Mouse (Mus musculus) embryonic stem cell, embryonic (primary cell): Measurements from ENCODE around the gene Rsad1.

Experiments used
- CTCF ChIA-PET, 4 experiments: fragments of 300-600 bp in 2 of 4; fragments of 350-600 bp in 2 of 4; sonication (Branson Sonifier 250); formaldehyde crosslinking; loops; one replicate each; lab custom pipeline; 2022; ENCODE audit warnings: inconsistent platforms in 2 of 4; lab: Charles Lee
- POLR2A ChIA-PET, 4 experiments: fragments of 300-600 bp in 2 of 4; fragments of 350-600 bp in 2 of 4; sonication (Branson Sonifier 250); formaldehyde crosslinking; loops; one replicate each; lab custom pipeline; 2022; ENCODE audit warnings: antibody characterized with exemption in 4 of 4, inconsistent platforms in 1 of 4; lab: Charles Lee

Rsad1 gene

GRCm38 (mm10) chr11:94528879-94529278 is 20.2 kb downstream of the Rsad1 start:
- ChIA-PET CTCF (interaction anchor here in 1 of 4 experiments (0.7 kb wide), 1 partner anchor 216 kb away, joined by 3 read pairs; no protein-coding TSS in a partner anchor), POLR2A (interaction anchor here in 1 of 4 experiments (0.7 kb wide), 1 partner anchor 318 kb away, joined by 3 read pairs; the partner anchor contains the start of gene Tob1)

DNA sequence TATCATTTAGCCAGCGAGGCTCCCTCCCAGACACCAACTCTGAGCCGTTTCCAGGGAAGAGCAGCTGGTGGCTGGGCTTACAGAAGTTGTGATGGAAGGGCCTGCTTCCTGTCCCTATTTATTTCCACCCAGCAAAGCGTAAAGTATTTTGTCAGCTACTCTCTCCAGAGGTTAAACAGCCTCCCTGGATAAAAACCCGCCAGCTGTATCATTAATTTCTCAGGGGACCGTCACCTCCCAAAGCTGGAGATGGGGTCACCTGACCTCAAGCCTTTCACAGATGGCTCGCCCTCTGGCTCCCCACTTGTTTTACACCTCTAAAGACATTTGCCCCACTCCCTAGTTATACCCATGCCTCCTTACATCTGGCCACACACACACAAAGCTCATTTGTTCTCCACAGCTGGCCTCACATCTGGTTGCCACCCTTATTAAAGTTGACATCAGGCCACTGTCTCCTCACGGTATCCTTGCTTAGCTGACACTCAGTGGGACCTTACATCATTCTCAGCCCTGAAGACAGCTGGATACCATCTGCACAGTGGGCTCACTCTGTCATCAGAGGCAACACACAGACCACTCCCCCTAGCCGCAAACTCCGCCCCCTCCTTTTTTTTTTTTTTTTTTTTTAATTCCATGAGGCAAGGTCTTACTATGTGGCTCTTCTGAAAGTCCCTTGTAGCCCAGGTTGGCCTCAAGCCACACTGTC is 22.7 kb downstream of the Rsad1 start:
- ChIA-PET POLR2A (interaction anchor here in 3 of 4 experiments (0.6 to 1.6 kb wide), 5 partner anchors 91 to 316 kb away, joined by 3 to 5 read pairs (median 4); partner anchors contain the start of gene Tob1 (in 1 of the 3)), CTCF (interaction anchor here in 3 of 4 experiments (0.6 to 0.9 kb wide), 5 partner anchors 17 to 1307 kb away, joined by 3 to 13 read pairs (median 4); no protein-coding TSS in a partner anchor)

GRCm38 (mm10) chr11:94521219-94521843 is 27.7 kb downstream of the Rsad1 start, which contains the start of gene Mycbpap:
Gene Mycbpap, minus strand, starts transcription at chr11:94521742.
- ChIA-PET CTCF (interaction anchor here in 2 of 4 experiments (0.5 to 0.6 kb wide), 2 partner anchors 35 to 553 kb away, joined by 3 read pairs; partner anchors contain the start of gene Nme1 (in 1 of the 2)), POLR2A (interaction anchor here in 1 of 4 experiments (0.6 kb wide), 1 partner anchor 72 kb away, joined by 3 read pairs; no protein-coding TSS in a partner anchor)

- POLR2A ChIA-PET = interaction anchor here in 3 of 4 experiments (0.6 to 1.6 kb wide), 5 partner anchors 14 to 1160 kb away, joined by 3 to 5 read pairs (median 4); partner anchors contain the start of genes Epn3 (in 1 of the 3) and Tob1 (in 1 of the 3)
Observed at GRCm38 (mm10) chr11:94513452-94513851, 35.6 kb downstream of the Rsad1 start.

GRCm38 (mm10) chr11:94508976-94509375 is 40.1 kb downstream of the Rsad1 start:
- ChIA-PET CTCF (interaction anchor here in 2 of 4 experiments (0.5 to 1.3 kb wide), 2 partner anchors 23 to 177 kb away, joined by 4 read pairs; partner anchors contain the start of gene Spata20 (in 1 of the 2)), POLR2A (interaction anchor here in 1 of 4 experiments (1.2 kb wide), 1 partner anchor 36 kb away, joined by 4 read pairs; no protein-coding TSS in a partner anchor)

More at GRCm38 (mm10) chr11:94513452-94513851, 35.6 kb downstream of the Rsad1 start:
- CTCF ChIA-PET = interaction anchor here in 3 of 4 experiments (0.6 to 1.2 kb wide), 4 partner anchors 27 to 678 kb away, joined by 3 to 4 read pairs (median 3); partner anchors contain the start of gene Rsad1 (in 1 of the 3)

- ChIA-PET POLR2A (interaction anchor here in 1 of 4 experiments (0.9 kb wide), 1 partner anchor 26 kb away, joined by 3 read pairs; no protein-coding TSS in a partner anchor), CTCF (no interaction called here)
Observed at GRCm38 (mm10) chr11:94501482-94501881, 47.6 kb downstream of the Rsad1 start.

DNA sequence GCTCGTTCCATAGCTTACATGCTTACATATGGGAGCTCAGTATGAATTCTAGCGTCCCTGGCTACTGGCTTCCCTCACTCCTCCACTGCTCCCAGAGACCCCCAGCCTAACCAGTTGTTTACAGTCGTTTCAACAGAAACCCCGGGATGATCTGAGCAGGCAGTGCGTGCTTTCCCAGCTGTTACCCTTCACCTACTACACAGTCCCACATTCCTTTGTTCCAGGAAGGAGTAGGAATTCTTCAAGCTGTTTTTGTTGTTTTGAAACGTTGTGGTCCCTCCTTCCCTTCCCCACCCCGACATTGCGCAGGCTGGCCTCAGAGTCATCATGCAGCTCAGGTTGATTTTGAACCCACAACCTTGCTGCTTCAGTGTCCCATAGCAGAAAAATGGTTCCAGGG is 48.7 kb downstream of the Rsad1 start:
- POLR2A ChIA-PET = interaction anchor here in 3 of 4 experiments (1.0 to 1.9 kb wide), 7 partner anchors 8 to 27 kb away, joined by 3 to 6 read pairs (median 4); no protein-coding TSS in a partner anchor
- CTCF ChIA-PET = interaction anchor here in 2 of 4 experiments (0.7 to 2.5 kb wide), 5 partner anchors 10 to 230 kb away, joined by 3 to 12 read pairs (median 3); partner anchors contain the start of gene Spata20 (in 2 of the 2)

- CTCF ChIA-PET = interaction anchor here (0.5 to 2.5 kb wide), 9 partner anchors 9 to 231 kb away, joined by 3 to 12 read pairs (median 4); partner anchors contain the start of gene Spata20 (in 3 of the 4)
- POLR2A ChIA-PET = interaction anchor here (0.5 to 1.9 kb wide), 11 partner anchors 8 to 289 kb away, joined by 3 to 6 read pairs (median 4); partner anchors contain the start of genes Luc7l3 (in 1 of the 4) and Tob1 (in 1 of the 4)
Observed at GRCm38 (mm10) chr11:94499661-94500152, 49.3 kb downstream of the Rsad1 start, which contains the start of gene Epn3. Gene Epn3, minus strand, starts transcription at chr11:94499974.

DNA sequence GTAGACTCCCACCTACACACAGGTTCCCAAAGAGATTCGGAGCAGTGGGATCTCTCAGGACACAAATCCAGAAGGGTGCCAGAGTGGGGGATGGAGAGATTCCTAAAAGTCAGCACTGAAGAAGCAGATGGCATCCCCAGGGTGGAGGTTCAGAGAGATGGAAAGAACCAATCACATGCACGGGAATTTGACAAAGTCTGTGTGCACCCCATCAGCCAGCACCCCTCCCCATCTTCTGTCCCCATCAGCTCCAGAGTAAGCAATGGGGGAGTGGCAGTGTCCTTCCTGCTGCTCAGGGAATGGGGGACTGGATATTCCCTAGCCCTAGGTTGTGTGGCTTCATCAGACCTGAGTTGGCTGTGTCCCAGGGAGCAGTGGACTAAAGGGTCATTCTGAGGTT is 50.0 kb downstream of the Rsad1 start:
- ChIA-PET POLR2A (interaction anchor here in 3 of 4 experiments (0.7 to 1.9 kb wide), 6 partner anchors 7 to 288 kb away, joined by 3 to 6 read pairs (median 4); partner anchors contain the start of genes Luc7l3 (in 1 of the 3) and Tob1 (in 1 of the 3)), CTCF (interaction anchor here in 3 of 4 experiments (0.7 to 2.5 kb wide), 4 partner anchors 8 to 231 kb away, joined by 3 to 12 read pairs (median 4); partner anchors contain the start of gene Spata20 (in 2 of the 3))

DNA sequence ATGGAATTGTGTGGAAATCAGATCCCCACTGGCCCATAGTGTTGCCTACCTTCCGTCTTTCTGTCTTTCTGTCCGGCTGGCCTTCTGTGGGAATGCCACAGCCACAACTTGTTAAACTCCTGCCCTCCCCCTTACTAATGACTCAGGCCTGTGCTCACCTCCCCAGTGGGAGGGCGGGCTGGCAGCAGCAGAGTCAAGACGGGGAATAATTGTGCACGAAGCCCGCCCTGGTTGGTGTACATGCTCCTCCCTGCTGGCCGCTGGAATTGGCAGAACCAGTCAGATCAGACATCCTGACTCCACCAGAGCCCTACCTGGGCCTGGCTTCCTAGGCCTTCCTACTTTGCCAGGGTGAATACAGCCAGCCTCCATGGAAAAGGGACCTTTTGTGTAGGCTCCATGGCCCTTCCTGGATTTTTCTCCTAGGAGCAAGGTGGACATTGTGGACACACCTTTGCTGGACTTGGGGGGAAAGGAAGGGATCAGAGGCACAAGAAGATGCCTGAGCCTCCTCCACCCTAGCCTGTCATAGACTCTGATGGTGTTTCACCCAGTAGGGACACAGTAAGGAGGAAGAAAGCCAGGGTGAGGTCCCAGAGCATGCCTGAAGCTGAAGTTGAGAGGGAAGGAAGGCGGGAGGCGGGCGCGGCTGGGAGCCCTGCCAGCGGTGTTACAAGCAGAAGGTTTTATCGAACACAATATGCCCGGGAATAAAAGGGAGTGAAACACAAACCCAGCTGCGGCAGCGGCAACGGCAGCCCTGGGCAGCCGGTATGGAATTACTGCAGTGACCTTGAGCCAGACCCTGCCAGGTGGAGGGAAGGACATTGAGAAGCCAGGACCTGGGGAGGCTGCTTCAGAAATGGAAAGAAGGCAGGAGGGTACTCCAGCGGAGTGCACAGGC is 50.7 kb downstream of the Rsad1 start:
- CTCF ChIA-PET = interaction anchor here in 1 of 4 experiments (2.5 kb wide), 1 partner anchor 12 kb away, joined by 12 read pairs; the partner anchor contains the start of gene Spata20

GRCm38 (mm10) chr11:94495415-94495814 is 53.6 kb downstream of the Rsad1 start:
- ChIA-PET CTCF (interaction anchor here in 3 of 4 experiments (1.0 to 1.4 kb wide), 3 partner anchors 9 to 91 kb away, joined by 3 to 4 read pairs (median 4); partner anchors contain the start of gene Spata20 (in 1 of the 3)), POLR2A (interaction anchor here in 1 of 4 experiments (0.6 to 1.2 kb wide), 2 partner anchors 9 to 25 kb away, joined by 3 read pairs; partner anchors contain the start of gene Spata20)

More for the DNA sequence above, 50.7 kb downstream of the Rsad1 start:
- POLR2A ChIA-PET = interaction anchor here in 2 of 4 experiments (0.6 to 0.7 kb wide), 3 partner anchors 49 to 716 kb away, joined by 3 read pairs; no protein-coding TSS in a partner anchor

GRCm38 (mm10) chr11:94491749-94492099 is 57.3 kb downstream of the Rsad1 start:
- ChIA-PET CTCF (interaction anchor here in 2 of 4 experiments (0.6 to 1.4 kb wide), 2 partner anchors 57 to 137 kb away, joined by 3 read pairs; partner anchors contain the start of gene Rsad1 (in 1 of the 2)), POLR2A (interaction anchor here in 3 of 4 experiments (0.5 to 1.4 kb wide), 7 partner anchors 8 to 281 kb away, joined by 3 to 4 read pairs (median 3); partner anchors contain the start of genes Epn3 (in 2 of the 3) and Tob1 (in 1 of the 3))

GRCm38 (mm10) chr11:94491035-94491748 is 57.9 kb downstream of the Rsad1 start:
- POLR2A ChIA-PET = interaction anchor here in 2 of 4 experiments (0.6 to 1.7 kb wide), 6 partner anchors 9 to 100 kb away, joined by 3 to 6 read pairs (median 4); partner anchors contain the start of gene Epn3 (in 2 of the 2)
- CTCF ChIA-PET = interaction anchor here in 3 of 4 experiments (0.6 to 1.6 kb wide), 4 partner anchors 8 to 248 kb away, joined by 3 read pairs; partner anchors contain the start of genes Epn3 (in 1 of the 3) and Rsad1 (in 1 of the 3)
